Mouse (Mus musculus) adrenal gland, adult 8-10 months (tissue): Measurements from ENCODE around the gene Rcvrn. TPM values are rescaled to one million over a fixed set of nuclear protein-coding genes. Genes with fewer than 3 reads are reported as not detected.

Experiments
- total RNA-seq, 4 experiments: library from RNA; stranded (reverse); gene quantifications; 2 replicates each; pipeline ENCODE4 v1.2.4; 2022

Rcvrn gene
- total RNA-seq, 4 experiments from 2014 or later = 1.0 TPM; not detected in 3

Other genes with a start within 250 kb of the Rcvrn start
- 100 to 1,000 TPM in 1 of 4 experiments, 10 to 100 TPM in 3; 48.7 to 104 (median 74.3) TPM for gene Gas7, start 239.9 kb upstream of the Rcvrn start, total RNA-seq
- gene Glp2r, start 75.8 kb downstream of the Rcvrn start, total RNA-seq = under 1 TPM; 0.06 to 0.28 (median 0.13) TPM
- gene Gsg1l2, start 79.3 kb downstream of the Rcvrn start, total RNA-seq = not detected
- not detected for gene Dhrs7c, start 102.9 kb downstream of the Rcvrn start, total RNA-seq
- gene Usp43, start 226.8 kb downstream of the Rcvrn start, total RNA-seq = 1 to 10 TPM in 3 of 4 experiments, under 1 TPM in 1; 0.52 to 1.5 (median 1.1) TPM